Mouse (Mus musculus) ES-CJ7 (cell line): ENCODE data around the gene Ffar2.
A peak's percentile ranks its signal among the peaks of the same experiment; 100 is the strongest.

ENCODE experiments used
- DNase-seq: peaks from one replicate; pipeline ENCODE4 v3.0.0; 2011; ENCODE audit warnings: low read depth, low spot score

Ffar2 gene

DNA sequence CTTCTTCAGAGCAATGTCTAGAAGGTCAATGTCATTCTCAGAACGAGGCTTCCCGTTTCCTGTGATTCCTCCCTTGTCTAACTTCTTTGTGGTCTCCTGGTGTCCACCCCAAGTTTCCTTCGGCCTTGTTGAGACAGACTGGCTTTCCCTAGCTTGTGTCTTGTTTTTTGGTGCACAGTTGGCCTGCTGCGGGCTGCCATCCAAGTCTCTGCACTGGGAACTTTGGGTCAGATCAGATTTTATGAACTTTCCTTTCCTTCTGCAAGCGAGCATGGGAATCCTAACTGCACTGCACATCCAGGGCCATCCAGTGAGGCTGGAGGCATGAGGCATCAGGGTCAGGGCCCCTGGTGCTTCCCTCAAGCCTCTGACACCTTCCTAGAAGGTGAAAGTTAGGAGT, 2.0 kb downstream of the Ffar2 start:
- no peak for DNase-seq

DNA sequence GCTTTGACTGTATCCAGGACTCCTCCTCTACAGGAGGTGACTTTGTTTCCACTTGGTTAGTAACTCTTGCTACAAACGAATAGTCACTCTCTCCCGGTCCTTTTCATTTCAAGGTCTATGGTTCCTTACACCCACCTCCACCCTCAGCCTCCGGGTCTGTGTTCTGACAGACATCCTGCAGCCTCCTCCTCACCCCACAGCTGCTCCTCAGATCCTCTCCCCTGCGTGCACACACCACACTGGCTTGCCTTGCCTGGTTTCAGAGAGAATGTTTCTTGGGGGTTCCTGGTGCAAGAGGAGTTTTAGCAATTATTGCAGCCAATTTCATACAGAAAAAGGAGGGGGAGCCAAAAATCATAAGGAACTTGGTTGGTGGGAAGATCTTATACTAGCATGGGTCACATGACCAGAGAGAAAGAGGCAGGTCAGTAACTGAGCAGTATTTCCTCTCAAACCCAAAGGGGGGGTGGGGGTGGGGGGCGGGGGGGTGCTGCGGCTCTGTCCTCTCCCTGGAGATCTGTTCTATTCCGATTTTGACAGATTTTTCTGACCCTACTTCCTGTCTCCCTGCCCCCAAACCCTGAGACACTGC, 2.6 kb downstream of the Ffar2 start:
- no peak for DNase-seq

DNA sequence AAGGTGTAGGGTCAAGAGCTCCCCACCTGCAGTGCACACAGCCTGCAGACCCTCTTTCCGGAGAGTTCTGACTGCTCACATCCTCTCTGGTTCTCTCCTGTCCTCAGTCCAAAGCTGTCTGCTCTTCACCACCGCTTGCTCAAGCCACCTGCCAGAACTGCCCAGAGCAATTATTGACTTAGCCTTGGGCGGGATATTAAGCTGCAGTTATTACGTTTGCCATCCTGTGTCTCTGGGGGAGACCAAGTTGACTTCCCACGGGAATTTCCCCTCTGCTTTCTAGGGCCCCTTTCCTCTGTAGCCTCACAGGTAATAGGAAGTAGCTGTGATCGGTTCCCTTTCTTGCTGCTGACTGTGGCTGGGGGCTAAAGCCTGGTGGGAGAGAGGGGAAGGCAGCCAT, 3.4 kb downstream of the Ffar2 start:
- no peak for DNase-seq

DNA sequence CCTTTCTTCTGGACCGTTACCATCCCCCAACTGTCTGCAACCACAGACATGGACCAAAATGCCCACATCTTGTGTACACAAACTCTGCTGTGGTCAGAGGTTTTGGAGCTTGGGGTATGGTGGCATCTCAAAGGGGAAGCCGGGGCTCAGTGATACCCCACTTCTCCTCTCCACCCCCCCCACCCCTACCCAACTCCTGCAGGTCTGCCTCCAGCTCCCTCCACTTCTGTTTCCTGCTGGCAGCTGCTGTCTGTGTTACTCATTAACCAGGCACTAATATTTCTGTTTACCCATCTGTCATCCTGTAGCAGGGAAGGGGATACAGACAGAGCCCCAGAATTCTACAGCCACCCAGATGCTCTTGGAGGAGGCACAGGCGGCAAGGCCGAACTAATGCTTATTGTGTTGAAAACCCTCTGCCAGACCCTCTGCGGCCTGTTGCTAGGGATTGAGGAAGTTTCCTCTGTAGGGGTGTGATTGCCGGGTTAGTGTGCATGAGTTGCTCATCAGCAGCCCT, 11.2 kb downstream of the Ffar2 start:
- no peak for DNase-seq

DNA sequence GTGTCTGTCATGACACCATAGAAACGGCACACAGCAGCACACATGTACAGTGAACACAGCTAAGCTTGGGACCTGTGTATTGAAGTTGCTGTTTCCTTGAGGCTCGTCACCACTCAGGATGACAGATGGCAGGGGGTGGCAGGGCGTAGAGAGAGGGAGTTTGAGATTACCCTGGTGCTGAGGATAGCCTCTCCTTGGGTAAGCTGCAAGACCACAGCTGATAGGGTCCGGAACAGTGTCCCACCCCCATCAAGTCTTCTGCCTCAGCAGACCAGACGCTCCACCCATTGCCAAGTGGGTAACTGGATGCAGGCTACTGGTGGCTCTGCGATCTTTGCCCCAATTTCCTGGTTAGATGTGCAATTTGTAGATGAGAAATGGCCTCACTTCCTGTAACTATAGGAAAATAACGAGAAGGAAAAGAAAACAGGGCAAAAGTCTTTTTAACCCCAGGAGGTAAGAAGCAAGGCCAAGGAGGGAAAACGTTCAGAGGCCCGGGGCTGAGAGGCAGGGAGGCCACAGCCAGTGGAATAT, 11.8 kb downstream of the Ffar2 start:
- DNase-seq = no peak

DNA sequence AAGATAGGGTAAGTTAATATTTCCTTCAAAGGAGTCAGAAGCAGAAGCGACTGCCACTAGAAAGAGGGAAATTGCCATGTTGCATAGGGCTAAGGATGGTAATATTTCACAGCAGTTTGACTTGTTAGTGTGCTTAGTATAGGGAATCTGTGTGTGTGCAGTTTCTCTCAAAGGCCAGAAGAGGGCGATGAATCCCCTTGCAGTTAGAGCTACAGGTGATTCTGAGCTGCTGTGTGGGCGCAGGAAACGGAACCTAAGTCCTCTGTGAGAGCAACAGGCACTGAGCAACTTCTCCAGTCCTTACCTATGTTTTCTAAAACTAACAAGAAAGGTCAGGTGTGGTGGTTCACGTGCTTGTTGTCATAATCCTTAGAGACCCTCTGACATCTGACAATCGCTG, 13.3 kb downstream of the Ffar2 start:
- DNase-seq = peak; percentile 92

DNA sequence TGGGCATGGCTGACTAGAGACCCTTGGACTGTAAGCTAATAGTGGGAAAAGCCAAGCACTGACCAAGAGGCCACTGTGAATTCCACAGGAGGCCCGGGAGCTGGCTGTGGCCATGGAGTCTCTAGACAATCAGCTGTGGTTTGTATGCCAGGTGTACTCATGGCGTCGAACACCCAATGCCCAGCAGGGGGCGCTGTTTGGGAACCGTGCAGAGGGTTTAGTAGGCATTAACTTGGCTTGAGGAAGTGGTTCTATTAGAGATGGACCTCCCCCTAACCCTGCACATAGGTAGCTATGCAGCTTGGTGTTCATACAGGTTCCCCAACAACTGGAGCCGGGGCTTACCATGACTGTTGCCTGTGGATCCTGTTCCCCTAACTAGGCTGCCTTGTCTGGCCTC, 17.7 kb downstream of the Ffar2 start:
- DNase-seq = peak; percentile 77

DNA sequence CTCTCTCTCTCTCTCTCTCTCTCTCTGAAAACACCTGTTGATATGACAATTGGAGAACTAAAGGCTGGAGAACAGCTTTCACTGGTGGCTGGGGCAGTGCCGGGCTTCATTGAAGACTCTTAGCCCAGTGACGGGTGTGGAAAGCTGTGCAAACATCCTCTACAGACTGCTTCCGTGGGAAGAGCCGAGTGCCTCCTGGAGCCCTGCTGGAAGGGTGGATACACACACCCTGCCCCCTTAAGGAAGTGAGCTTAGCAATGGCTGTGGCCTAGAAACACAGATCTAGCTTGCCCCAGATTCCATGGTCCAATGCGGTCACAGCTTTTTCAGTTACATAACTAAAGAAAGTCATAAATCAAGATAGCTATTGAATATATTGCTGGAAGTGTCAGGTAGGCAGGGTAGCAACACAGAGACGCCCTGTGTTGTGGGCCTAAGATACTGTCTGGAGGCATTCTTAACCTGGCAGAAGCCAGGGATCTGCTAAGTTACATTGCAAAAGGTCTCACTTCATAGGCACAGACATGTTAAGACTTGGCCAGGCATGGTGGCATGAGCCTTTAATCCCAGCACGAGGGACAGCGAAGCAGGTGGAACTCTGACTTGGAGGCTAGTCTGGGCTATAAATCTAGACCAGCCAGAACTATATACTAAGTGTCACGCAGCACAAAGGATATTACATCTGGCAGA, 19.4 kb downstream of the Ffar2 start:
- DNase-seq = no peak

DNA sequence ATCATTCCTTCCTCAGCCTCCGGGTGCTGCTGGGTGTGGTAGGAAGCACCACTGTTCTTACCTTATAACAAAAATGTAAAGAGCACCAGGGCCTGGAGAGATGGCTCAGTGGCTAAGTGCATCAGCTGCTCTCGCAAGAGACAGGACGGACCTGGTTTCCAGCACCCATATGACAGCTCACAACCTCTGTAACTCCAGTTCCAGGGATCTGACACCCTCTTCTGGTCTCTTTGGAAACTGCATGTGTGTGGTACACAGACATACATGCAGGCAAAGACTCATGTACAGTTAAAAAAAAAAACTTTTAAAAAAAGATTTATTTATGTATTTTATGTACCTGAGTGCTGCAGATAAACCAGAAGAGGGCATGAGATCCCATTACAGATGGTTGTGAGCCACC, 20.3 kb downstream of the Ffar2 start:
- peak; percentile 61 for DNase-seq

DNA sequence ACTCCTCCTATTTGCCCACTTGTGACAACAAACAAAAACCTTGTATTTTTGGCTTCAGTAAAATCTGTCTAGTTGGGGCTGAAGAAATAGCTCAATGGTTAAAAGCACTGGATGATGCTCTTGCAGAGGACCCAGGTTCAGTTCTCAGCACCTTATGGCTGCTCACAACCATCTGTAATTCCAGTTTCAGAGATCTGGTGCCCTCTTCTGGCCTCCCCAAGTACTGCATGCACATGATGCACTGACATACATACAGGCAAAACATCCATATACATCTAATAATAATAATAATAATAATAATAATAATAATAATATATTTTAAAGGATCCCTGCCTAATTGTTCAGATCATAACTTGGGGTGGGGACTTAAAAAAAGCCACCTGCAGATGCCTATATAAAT, 22.9 kb downstream of the Ffar2 start:
- peak; percentile 38 for DNase-seq

DNA sequence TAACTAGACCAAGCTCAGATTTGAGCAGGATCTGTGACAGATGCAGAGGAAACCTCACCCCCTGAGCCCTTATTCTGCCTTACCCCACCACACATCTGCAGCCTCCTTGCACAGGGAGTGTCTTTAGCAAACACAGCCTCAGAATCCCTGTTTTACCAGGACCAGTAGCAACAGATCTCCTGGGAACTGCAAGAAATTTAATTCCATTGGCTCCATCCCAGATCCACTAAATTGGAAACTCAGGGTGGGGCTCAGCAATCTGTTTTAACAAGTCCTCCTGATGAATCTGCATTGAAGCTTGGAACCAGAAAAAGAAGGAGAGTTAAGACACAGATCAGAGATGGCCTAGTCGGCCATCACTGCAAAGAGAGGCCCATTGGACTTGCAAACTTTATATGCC, 26.8 kb downstream of the Ffar2 start:
- DNase-seq = no peak

DNA sequence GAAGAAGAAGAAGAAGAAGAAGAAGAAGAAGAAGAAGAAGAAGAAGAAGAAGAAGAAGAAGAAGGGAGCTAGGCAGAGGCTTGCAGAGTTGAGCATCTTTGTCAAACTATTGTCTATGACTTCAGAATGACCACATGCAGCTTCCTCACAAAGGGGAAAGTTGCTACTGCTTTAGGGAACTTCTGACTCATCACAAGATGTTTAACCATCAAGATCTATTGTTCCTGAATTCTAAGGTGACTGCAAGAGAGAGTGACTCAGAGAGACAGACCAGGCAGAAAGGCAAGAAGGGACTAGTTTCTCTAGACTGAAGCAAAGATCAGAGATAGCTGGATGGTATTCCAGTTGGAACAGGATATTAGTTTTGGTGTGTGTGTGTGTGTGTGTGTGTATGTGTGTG, 28.7 kb downstream of the Ffar2 start:
- no peak for DNase-seq

DNA sequence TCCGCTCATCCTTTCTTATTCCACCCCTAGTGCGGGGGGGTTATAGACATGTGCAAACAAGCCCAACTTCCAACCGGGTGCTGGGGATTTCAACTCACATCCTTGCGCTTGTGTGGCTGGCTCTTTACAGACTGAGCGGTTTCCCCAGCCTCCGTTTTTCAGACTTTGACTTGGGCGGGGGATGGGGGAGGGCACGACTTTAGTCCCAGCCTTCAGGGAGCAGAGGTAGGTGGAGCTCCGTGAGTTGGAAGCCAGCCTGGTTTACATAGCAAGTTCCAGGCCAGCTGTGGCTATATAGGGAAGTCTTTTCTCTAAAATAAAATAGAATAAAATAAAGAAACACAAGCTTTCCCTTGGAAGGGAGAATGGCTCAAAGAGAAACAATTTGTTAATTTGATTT, 31.7 kb downstream of the Ffar2 start:
- DNase-seq = peak; percentile 74

DNA sequence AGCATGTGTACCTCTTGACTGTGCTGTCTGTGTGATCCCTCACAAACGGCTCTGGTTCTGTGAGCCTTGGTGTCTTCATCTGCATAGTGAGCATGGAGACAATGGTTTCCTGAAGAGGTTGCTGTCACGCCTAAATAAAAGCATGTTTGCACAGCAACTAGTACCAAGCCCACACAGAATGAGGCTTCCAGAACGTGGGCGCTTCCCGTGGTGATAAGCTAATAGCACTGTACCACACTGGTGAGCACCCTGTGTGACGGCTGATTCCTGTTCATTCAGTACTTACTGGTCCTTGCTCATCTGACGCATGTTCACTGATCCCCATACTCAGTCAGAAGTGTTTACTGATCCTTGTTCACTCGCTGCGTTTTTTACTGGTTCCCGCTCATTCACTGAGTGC, 33.4 kb downstream of the Ffar2 start:
- no peak for DNase-seq

DNA sequence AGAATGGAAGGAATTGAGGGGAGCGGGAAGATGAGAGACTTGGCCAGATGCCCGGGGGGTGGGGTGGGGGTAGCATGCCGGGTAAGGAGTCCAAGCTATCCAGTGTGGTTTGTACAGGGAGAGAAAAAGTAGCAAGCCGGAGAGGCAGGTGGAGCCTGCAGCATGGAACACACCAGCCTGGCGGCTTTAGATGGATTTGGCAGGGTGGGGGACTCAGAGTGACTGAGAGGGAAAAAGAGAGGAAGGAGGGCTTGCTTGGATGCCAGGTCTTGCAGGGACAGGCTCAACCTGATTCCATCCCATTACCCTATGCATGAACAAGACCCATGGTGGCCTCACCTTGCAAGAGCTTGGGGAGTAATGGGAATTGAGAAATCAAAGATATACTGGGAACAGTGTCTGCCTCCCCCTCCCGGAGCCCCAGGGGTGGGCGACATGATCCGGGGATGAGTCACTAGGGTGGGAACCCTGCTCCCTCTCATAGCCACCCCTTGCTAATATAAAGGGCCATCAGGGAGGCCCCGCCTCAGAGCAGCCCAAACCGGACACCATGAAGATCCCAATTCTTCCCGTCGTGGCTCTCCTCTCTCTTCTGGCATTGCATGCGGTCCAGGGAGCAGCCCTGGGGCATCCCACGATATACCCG, 36.1 kb downstream of the Ffar2 start, which contains the start of gene Krtdap:
Gene Krtdap (plus strand): TSS at position 520 of the 646 bp plus-strand sequence.
- DNase-seq = no peak

DNA sequence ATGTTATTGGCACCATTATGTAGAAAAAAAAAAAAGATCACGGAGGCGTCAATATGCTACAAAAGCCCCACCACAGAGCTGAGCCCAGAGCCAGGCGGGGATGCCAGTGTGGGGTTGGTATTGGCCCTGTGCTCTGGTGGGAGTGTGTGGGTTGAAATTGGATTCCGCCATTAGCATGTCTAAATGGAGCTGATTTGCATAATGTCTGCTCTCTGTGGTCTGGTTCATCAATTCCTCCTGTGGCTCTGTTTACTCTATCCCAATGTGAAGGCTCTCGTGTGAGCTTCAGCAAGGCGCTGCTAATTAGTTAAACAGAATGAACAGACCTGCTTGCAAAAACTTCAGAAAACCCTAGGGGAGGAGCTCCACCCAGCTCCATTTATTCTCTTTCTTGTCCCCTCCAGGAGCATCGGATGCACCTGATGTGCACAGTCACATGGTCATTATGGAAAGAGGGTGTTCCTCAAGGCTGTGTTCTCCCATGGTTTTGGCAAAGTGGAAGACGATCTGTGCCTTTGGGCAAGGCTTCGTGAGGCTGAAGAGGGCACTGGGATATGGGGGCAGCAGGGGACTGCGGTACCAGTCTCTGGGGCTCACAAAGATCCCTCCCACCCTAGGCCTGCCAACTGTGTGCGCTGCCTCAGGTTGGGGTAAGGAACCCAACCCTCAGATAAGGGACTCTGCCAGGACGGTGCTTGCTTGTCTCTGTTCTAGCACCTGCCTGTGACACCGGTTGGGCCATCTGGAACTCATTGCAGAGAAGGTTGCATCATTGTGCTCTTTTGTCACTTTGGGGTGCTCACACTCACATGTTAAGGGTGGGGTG, 37.6 kb downstream of the Ffar2 start:
- DNase-seq = peak; percentile 48

DNA sequence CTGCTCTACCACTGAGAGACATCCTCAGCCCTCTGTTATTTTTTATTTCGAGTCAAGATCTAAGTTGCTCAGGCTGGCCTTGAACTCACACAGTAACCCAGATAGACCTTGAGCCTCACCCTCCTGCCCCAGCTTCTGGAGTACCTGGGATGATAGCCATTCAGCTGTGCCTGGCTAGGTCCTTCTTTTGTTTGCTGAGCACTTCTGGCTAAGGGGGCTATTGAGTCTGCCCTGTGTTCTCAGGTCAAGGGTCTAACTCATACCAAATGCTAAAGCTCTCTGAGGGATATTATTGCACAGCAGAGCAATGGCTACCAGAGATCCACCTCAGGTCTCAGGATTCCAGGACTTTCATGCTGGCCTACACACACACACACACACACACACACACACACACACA, 38.4 kb downstream of the Ffar2 start:
- DNase-seq = no peak

DNA sequence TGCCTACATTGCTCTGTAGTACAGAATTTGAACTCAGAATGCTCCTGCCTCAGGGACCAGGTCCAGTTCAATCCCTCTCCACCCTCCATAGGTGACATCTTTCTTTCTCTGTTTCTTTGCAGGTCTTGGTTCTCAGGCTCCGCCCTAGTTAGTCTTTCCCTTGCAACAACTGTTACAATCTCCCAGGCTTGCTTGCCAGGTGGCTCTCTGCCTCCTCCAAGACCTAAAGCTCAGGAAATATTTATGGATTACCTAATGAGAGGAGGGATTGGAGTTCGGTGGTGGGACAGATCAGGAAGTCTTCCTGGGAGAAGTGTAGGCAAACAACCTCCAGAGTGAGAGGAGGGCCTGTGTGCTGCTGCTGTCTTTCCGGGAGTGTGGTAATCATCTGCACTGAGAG, 40.9 kb downstream of the Ffar2 start:
- no peak for DNase-seq

DNA sequence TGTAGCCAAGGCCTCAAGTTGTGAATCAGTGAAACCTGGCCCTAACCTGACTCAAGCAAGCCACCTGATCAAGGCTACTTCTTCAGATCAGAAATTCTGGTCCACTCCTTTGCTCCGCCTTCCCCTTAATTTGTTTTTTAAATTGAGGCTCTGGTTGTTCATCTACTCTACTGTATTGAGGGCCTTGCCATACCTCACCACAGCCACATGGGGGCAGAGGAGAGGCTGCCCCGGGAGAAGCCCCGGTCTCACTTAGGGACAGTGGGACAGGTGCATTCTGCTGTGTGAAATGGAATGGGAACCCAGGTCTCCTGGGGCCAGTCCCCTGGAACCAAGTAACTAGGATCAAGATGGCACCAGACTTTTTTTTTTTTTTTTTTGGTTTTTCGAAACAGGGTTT, 41.8 kb downstream of the Ffar2 start:
- DNase-seq = no peak

DNA sequence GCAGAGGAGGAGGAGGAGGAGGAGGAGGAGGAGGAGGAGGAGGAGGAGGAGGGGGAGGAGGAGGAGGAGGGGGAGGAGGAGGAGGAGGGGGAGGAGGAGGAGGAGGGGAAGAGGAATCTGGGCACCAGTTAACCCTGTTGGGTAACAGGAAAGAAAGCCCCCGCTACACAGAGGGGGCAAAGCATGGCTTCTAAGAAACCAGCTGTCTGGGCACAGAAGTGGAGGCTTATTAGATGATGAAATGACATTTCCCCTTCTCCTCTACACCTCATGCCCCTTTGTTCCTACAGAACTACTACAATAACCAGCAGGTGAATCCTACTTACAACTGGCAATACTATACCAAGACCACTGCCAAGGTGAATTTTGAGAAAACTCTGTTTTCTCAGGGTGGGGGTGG, 45.7 kb downstream of the Ffar2 start:
- DNase-seq = no peak

DNA sequence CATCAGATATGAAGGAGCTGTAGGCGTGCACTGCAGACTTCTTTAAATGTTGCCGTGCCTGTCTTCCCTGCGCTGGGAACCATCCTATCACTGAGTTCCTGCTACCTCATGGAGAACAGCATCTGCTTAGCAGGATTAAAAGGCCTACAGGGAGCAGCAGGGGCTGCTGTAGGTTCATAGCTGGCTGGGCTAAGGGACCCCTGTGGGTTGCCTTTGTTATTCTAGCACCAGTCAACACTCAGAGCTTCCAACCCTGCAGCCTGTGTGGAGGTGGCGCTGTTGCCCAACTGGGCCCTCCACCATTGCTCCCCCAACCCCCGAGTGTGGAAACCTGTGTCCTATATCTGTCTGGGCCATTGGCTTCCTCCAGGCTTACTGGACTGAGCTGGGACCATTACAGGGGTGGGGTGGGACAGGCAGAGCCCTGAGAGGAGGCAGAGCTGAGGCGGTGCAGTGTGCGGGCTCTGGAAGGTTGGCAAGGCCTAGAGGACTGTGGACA, 46.4 kb downstream of the Ffar2 start:
- peak; percentile 69 for DNase-seq

DNA sequence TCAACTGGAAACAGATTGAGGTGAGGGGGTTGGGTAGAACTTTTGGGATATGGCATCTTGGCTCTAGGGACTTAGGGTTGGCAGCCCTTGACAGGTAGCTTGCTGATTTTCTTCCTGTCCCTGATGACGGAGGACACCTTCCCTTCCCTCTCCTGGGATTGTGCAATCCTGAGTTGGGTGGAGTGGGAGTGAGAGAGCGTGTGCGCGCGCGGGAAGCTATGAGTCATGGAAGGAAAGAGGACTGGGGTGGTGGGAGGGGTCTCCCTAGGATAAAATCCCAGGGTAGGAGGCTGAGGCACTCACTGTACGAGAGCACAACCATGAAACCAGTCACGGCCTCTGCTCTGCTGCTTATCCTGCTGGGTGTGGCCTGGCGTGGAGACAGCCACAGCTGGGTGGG, 47.5 kb downstream of the Ffar2 start:
- DNase-seq = no peak
